Mouse (Mus musculus) limb, embryonic 15.5 days (tissue): ENCODE measurements around the gene Psma4. TPM values are rescaled to one million over a fixed set of nuclear protein-coding genes. Genes with fewer than 3 reads are reported as not detected.
"Not testable (repeated sequence)": the region's sequence is repeated elsewhere in the genome, so short reads cannot be mapped to it uniquely, and the experiment has no call there.

ENCODE experiments used
- ATAC-seq: fragments of 200-750 bp; cut with Nextera tagmentation; 2 replicates; pipeline ENCODE4 v1.8.0; 2017; ENCODE audit warnings: low read depth, moderate TSS enrichment; ENCODE audit not compliant: insufficient number of reproducible peaks, low FRiP score, low TSS enrichment
- H3K27ac ChIP-seq: fragments of 300-500 bp; sonication (generic); 2 replicates; pipeline ENCODE4 v1.5.1; 2015; ENCODE audit warnings: moderate library complexity, mild to moderate bottlenecking, inconsistent platforms
- H3K27me3 ChIP-seq: fragments of 300-500 bp; sonication (generic); 2 replicates; pipeline ENCODE4 v1.6.1; 2015; ENCODE audit warnings: inconsistent platforms
- H3K36me3 ChIP-seq: fragments of 300-500 bp; sonication (generic); 2 replicates; pipeline ENCODE4 v1.6.1; 2015; ENCODE audit warnings: inconsistent platforms
- H3K4me1 ChIP-seq: fragments of 300-500 bp; sonication (generic); 2 replicates; pipeline ENCODE4 v1.6.1; 2015; ENCODE audit warnings: inconsistent platforms
- H3K4me2 ChIP-seq: fragments of 300-500 bp; sonication (generic); 2 replicates; pipeline ENCODE4 v1.6.1; 2015; ENCODE audit warnings: mild to moderate bottlenecking, inconsistent platforms
- H3K4me3 ChIP-seq: fragments of 300-500 bp; sonication (generic); 2 replicates; pipeline ENCODE4 v1.5.1; 2015; ENCODE audit warnings: mild to moderate bottlenecking, inconsistent platforms
- H3K9ac ChIP-seq: fragments of 300-500 bp; sonication (generic); 2 replicates; pipeline ENCODE4 v1.6.1; 2015; ENCODE audit warnings: inconsistent platforms
- H3K9me3 ChIP-seq: fragments of 300-500 bp; sonication (generic); 2 replicates; pipeline ENCODE4 v1.6.1; 2016; ENCODE audit warnings: inconsistent platforms
- WGBS: fragments of 180-500 bp; shearing (Covaris S2); methylation state at CpG from one replicate; pipeline ENCODE4 v1.1.7; 2015; 5-methylcytosine and 5-hydroxymethylcytosine counted together
- polyA plus RNA-seq: library from polyadenylated mRNA; unstranded; fragments of >200 nt; fragmentation: Nextera tagmentation; extraction: Ambion mirVana; gene quantifications from 2 replicates; pipeline ENCODE4 v1.2.1, GENCODE M21; 2015

Gene Psma4
- polyA plus RNA-seq, 1 experiment from 2014 or later = 289 TPM

GRCm38 (mm10) chr9:54944467-54944866 lies 6.1 kb upstream of the Psma4 start:
- no peak overlapping the region for H3K27ac ChIP-seq
- H3K4me3 ChIP-seq = no peak overlapping the region
- H3K36me3 ChIP-seq = 0 out of 2 replicates have a peak, but pooled peaks cover 4% of the 10 kb centered on the region
- no peak overlapping the region for H3K9ac ChIP-seq
- no peaks in the 10 kb centered on the region for H3K9me3 ChIP-seq
- H3K4me1 ChIP-seq = no peaks in the 10 kb centered on the region
- H3K4me2 ChIP-seq = no peak overlapping the region
- ATAC-seq = no peak
- no peaks in the 10 kb centered on the region for H3K27me3 ChIP-seq
- 64% methylated on average over 2 of the region's 2 CpGs for WGBS

- H3K36me3 ChIP-seq = 0 out of 2 replicates have a peak, but pooled peaks cover 4% of the 10 kb centered on the region
- H3K4me2 ChIP-seq = no peak overlapping the region
- 0 out of 2 replicates have a peak, but pooled peaks cover 2% of the 10 kb centered on the region for H3K4me1 ChIP-seq
- H3K4me3 ChIP-seq = no peak overlapping the region
- no peaks in the 10 kb centered on the region for H3K9me3 ChIP-seq
- no peak for ATAC-seq
- H3K9ac ChIP-seq = no peak overlapping the region
- no peaks in the 10 kb centered on the region for H3K27me3 ChIP-seq
- no peak overlapping the region for H3K27ac ChIP-seq
- WGBS = 53% methylated on average over 16 of the region's 16 CpGs
Observed at GRCm38 (mm10) chr9:54946256-54946655, 4.3 kb upstream of the Psma4 start.

- Histone ChIP-seq H3K36me3 (peaks cover 25% of the 10 kb centered on the region), H3K4me3 (no peak overlapping the region), H3K9ac (no peak overlapping the region), H3K27ac (no peak overlapping the region), H3K4me1 (peaks cover 14% of the 10 kb centered on the region), H3K4me2 (no peak overlapping the region), H3K9me3 (no peaks in the 10 kb centered on the region), H3K27me3 (no peaks in the 10 kb centered on the region)
- ATAC-seq = no peak
Observed at GRCm38 (mm10) chr9:54949465-54949864, 1.1 kb upstream of the Psma4 start.

GRCm38 (mm10) chr9:54950162-54950561 lies 428 bp upstream of the Psma4 start:
- ATAC-seq, H3K27me3 ChIP-seq, H3K9me3 ChIP-seq: not testable (repeated sequence)
- H3K36me3 ChIP-seq = peaks cover 28% of the 10 kb centered on the region
- H3K4me3 ChIP-seq = peak overlapping the region; percentile 85
- H3K27ac ChIP-seq = peak overlapping the region; percentile 93
- H3K4me1 ChIP-seq = peaks cover 14% of the 10 kb centered on the region
- H3K4me2 ChIP-seq = peak overlapping the region; percentile 53
- 40% methylated on average over 8 of the region's 8 CpGs for WGBS
- 0 out of 2 replicates have a peak overlapping the region, but pooled peaks have one; percentile 20 for H3K9ac ChIP-seq

GRCm38 (mm10) chr9:54961059-54961458 lies 10.5 kb downstream of the Psma4 start:
- Histone ChIP-seq H3K9me3 (no peaks in the 10 kb centered on the region), H3K4me1 (no peaks in the 10 kb centered on the region), H3K4me2 (no peak overlapping the region), H3K27me3 (no peaks in the 10 kb centered on the region), H3K27ac (no peak overlapping the region), H3K4me3 (no peak overlapping the region), H3K36me3 (peaks cover 34% of the 10 kb centered on the region), H3K9ac (no peak overlapping the region)
- WGBS = 89% methylated on average over 4 of the region's 4 CpGs
- ATAC-seq = no peak

- H3K4me1 ChIP-seq = no peaks in the 10 kb centered on the region
- H3K9me3 ChIP-seq = no peaks in the 10 kb centered on the region
- H3K27ac ChIP-seq = no peak overlapping the region
- H3K9ac ChIP-seq = no peak overlapping the region
- H3K36me3 ChIP-seq = peaks cover 10% of the 10 kb centered on the region
- H3K4me3 ChIP-seq = no peak overlapping the region
- ATAC-seq = no peak
- no peaks in the 10 kb centered on the region for H3K27me3 ChIP-seq
- H3K4me2 ChIP-seq = no peak overlapping the region
Observed at GRCm38 (mm10) chr9:54963669-54964068, 13.1 kb downstream of the Psma4 start.

- H3K4me1 ChIP-seq = no peaks in the 10 kb centered on the region
- H3K27me3 ChIP-seq = no peaks in the 10 kb centered on the region
- H3K36me3 ChIP-seq = no peaks in the 10 kb centered on the region
- H3K9me3 ChIP-seq = no peaks in the 10 kb centered on the region
- 61% methylated on average over 8 of the region's 8 CpGs for WGBS
- H3K4me3 ChIP-seq = no peak overlapping the region
- no peak overlapping the region for H3K27ac ChIP-seq
- H3K4me2 ChIP-seq = no peak overlapping the region
- ATAC-seq = no peak
- H3K9ac ChIP-seq = no peak overlapping the region
Observed at GRCm38 (mm10) chr9:54969972-54970637, 19.5 kb downstream of the Psma4 start.

- H3K4me3 ChIP-seq = peak within 1 kb of the TSS; percentile 73
- H3K36me3 ChIP-seq = no peaks in the 10 kb centered on the region
- peak within 1 kb of the TSS; percentile 91 for H3K4me2 ChIP-seq
- H3K27me3 ChIP-seq = peaks cover 30% of the 10 kb centered on the region
- WGBS = 71% methylated on average over 8 of the region's 8 CpGs
- peak within 1 kb of the TSS; percentile 11; the same call in 1 of the 2 replicates for H3K27ac ChIP-seq
- ATAC-seq = no peak
- peak within 1 kb of the TSS; percentile 33 for H3K9ac ChIP-seq
- no peaks in the 10 kb centered on the region for H3K9me3 ChIP-seq
- H3K4me1 ChIP-seq = peaks cover 10% of the 10 kb centered on the region
Observed at GRCm38 (mm10) chr9:54980674-54981073, 30.1 kb downstream of the Psma4 start, which contains the start of gene Chrna5. TSS of gene Chrna5 (plus strand) at chr9:54980880.

GRCm38 (mm10) chr9:54981291-54982191 lies 31.0 kb downstream of the Psma4 start:
- peaks cover 30% of the 10 kb centered on the region for H3K27me3 ChIP-seq
- ATAC-seq = peak; percentile 82
- H3K4me3 ChIP-seq = peak overlapping the region; percentile 73
- peak overlapping the region; percentile 11; the same call in 1 of the 2 replicates for H3K27ac ChIP-seq
- WGBS = under 1% methylated on average over 84 of the region's 85 CpGs
- H3K36me3 ChIP-seq = no peaks in the 10 kb centered on the region
- peaks cover 10% of the 10 kb centered on the region for H3K4me1 ChIP-seq
- H3K9me3 ChIP-seq = no peaks in the 10 kb centered on the region
- peak overlapping the region; percentile 91 for H3K4me2 ChIP-seq
- H3K9ac ChIP-seq = peak overlapping the region; percentile 33

GRCm38 (mm10) chr9:54982401-54982800 lies 31.8 kb downstream of the Psma4 start:
- Histone ChIP-seq H3K4me1 (peaks cover 10% of the 10 kb centered on the region), H3K27ac (no peak overlapping the region), H3K36me3 (no peaks in the 10 kb centered on the region), H3K4me3 (peak overlapping the region; percentile 73), H3K9ac (no peak overlapping the region; the same call in 1 of the 2 replicates), H3K27me3 (peaks cover 30% of the 10 kb centered on the region), H3K4me2 (peak overlapping the region; percentile 91), H3K9me3 (no peaks in the 10 kb centered on the region)
- 4% methylated on average over 7 of the region's 7 CpGs for WGBS
- no peak for ATAC-seq

- Histone ChIP-seq H3K27me3 (no peaks in the 10 kb centered on the region), H3K4me3 (no peak overlapping the region), H3K36me3 (no peaks in the 10 kb centered on the region), H3K9ac (no peak overlapping the region), H3K4me1 (no peaks in the 10 kb centered on the region), H3K27ac (no peak overlapping the region), H3K4me2 (no peak overlapping the region), H3K9me3 (no peaks in the 10 kb centered on the region)
- WGBS = 78% methylated on average over 3 of the region's 3 CpGs
- ATAC-seq = no peak
Observed at GRCm38 (mm10) chr9:54990362-54990761, 39.8 kb downstream of the Psma4 start.

- Histone ChIP-seq H3K9me3 (no peaks in the 10 kb centered on the region), H3K9ac (no peak overlapping the region), H3K27me3 (no peaks in the 10 kb centered on the region), H3K4me2 (no peak overlapping the region), H3K4me1 (no peaks in the 10 kb centered on the region), H3K27ac (no peak overlapping the region), H3K36me3 (no peaks in the 10 kb centered on the region), H3K4me3 (no peak overlapping the region)
- 48% methylated on average over 3 of the region's 3 CpGs for WGBS
- ATAC-seq = no peak
Observed at GRCm38 (mm10) chr9:54994381-54994780, 43.8 kb downstream of the Psma4 start.
